Mouse (Mus musculus) megakaryocyte, embryonic 14.5 days (primary cell): ENCODE data around the gene Lef1.

Experiments
- FLI1 ChIP-seq: IDR thresholded peaks from 2 replicates; pipeline ENCODE4 v1.6.1; 2012; ENCODE audit warnings: low read length, inconsistent platforms, mixed read lengths
- GATA1 ChIP-seq: IDR thresholded peaks from 3 replicates; pipeline ENCODE4 v1.6.1; 2012; ENCODE audit warnings: mixed read lengths, low read length, inconsistent platforms, borderline replicate concordance

GRCm38 (mm10) chr3:131137119-131137781 lies 27.0 kb downstream of the Lef1 start:
- TF ChIP-seq GATA1 (no peak), FLI1 (no peak)
